Mouse (Mus musculus) lung, embryonic 14.5 days (tissue): Measurements from ENCODE around the gene Mdfi. TPM values are rescaled to one million over a fixed set of nuclear protein-coding genes. Genes with fewer than 3 reads are reported as not detected.

Experiments used
- ATAC-seq: fragments of 200-750 bp; cut with Nextera tagmentation; 2 replicates; pipeline ENCODE4 v1.8.0; 2017; ENCODE audit warnings: mild to moderate bottlenecking, moderate TSS enrichment, moderate library complexity; ENCODE audit not compliant: insufficient read depth
- DNase-seq: peaks from one replicate; pipeline ENCODE4 v3.0.0-alpha.2; 2015
- H3K27ac ChIP-seq: fragments of 300-500 bp; sonication (generic); 2 replicates; pipeline ENCODE4 v1.5.1; 2014; ENCODE audit warnings: low read depth, mild to moderate bottlenecking, moderate library complexity
- H3K27me3 ChIP-seq: fragments of 300-500 bp; sonication (generic); 2 replicates; pipeline ENCODE4 v1.6.1; 2014; ENCODE audit warnings: low read length, control low read depth; ENCODE audit not compliant: insufficient read depth
- H3K36me3 ChIP-seq: fragments of 300-500 bp; sonication (generic); 2 replicates; pipeline ENCODE4 v1.6.1; 2014; ENCODE audit warnings: control low read depth; ENCODE audit not compliant: insufficient read depth
- H3K4me1 ChIP-seq: fragments of 300-500 bp; sonication (generic); 2 replicates; pipeline ENCODE4 v1.6.1; 2014; ENCODE audit warnings: antibody characterized with exemption, control low read depth; ENCODE audit not compliant: insufficient read depth
- H3K4me2 ChIP-seq: fragments of 300-500 bp; sonication (generic); 2 replicates; pipeline ENCODE4 v1.6.1; 2014; ENCODE audit warnings: mild to moderate bottlenecking
- H3K4me3 ChIP-seq: fragments of 300-500 bp; sonication (generic); 2 replicates; pipeline ENCODE4 v1.5.1; 2014; ENCODE audit warnings: low read depth, low read length
- H3K9ac ChIP-seq: fragments of 300-500 bp; sonication (generic); 2 replicates; pipeline ENCODE4 v1.6.1; 2014
- H3K9me3 ChIP-seq: fragments of 300-500 bp; sonication (generic); 2 replicates; pipeline ENCODE4 v1.6.1; 2016; ENCODE audit warnings: low read depth, low read length, control low read depth
- CTCF ChIP-seq: IDR thresholded peaks from 2 replicates; pipeline ENCODE4 v1.5.1; 2016; ENCODE audit warnings: antibody characterized with exemption, low read depth
- WGBS: fragments of 180-500 bp; shearing (Covaris S2); extraction: QIAGEN DNeasy Blood & Tissue Kit; methylation state at CpG from one replicate; pipeline ENCODE4 v1.1.7; 2014; 5-methylcytosine and 5-hydroxymethylcytosine counted together
- polyA plus RNA-seq: library from polyadenylated mRNA; unstranded; fragments of >200 nt; fragmentation: Nextera tagmentation; extraction: Ambion mirVana; gene quantifications from 2 replicates; pipeline ENCODE4 v1.2.1, GENCODE M21; 2014

The Mdfi gene
- polyA plus RNA-seq, 1 experiment from 2014 or later, result 43.6 TPM

GRCm38 (mm10) chr17:47876776-47877714 is 42.6 kb upstream of the Mdfi start:
- H3K27ac ChIP-seq, result peak overlapping the region; percentile 9; the same call in 1 of the 2 replicates
- peaks cover 22% of the 10 kb centered on the region for H3K4me1 ChIP-seq
- 51% methylated on average over 26 of the region's 26 CpGs for WGBS
- H3K36me3 ChIP-seq, result peaks cover 88% of the 10 kb centered on the region
- H3K9ac ChIP-seq, result no peak overlapping the region
- no peak overlapping the region for H3K4me3 ChIP-seq
- H3K9me3 ChIP-seq, result no peaks in the 10 kb centered on the region
- H3K4me2 ChIP-seq, result no peak overlapping the region
- H3K27me3 ChIP-seq, result no peaks in the 10 kb centered on the region
- no peak for TF ChIP-seq CTCF
- ATAC-seq (0 out of 2 replicates have a peak, but pooled peaks have one; percentile 1), DNase-seq (peak; percentile 35)

GRCm38 (mm10) chr17:47873341-47873791 is 38.9 kb upstream of the Mdfi start:
- TF ChIP-seq CTCF, result peak; percentile 96
- Histone ChIP-seq H3K36me3 (peaks cover 95% of the 10 kb centered on the region), H3K9me3 (no peaks in the 10 kb centered on the region), H3K4me1 (peaks cover 6% of the 10 kb centered on the region; the same call in 1 of the 2 replicates), H3K27ac (no peak overlapping the region), H3K4me3 (no peak overlapping the region), H3K27me3 (no peaks in the 10 kb centered on the region), H3K4me2 (peak overlapping the region; percentile 31), H3K9ac (no peak overlapping the region)
- ATAC-seq, result peak; percentile 48
- peak; percentile 92 for DNase-seq
- WGBS, result 7% methylated on average over 9 of the region's 9 CpGs

GRCm38 (mm10) chr17:47872311-47873011 is 38.0 kb upstream of the Mdfi start:
- Histone ChIP-seq H3K9me3 (no peaks in the 10 kb centered on the region), H3K36me3 (peaks cover 91% of the 10 kb centered on the region), H3K27me3 (no peaks in the 10 kb centered on the region), H3K4me1 (no peaks in the 10 kb centered on the region), H3K27ac (no peak overlapping the region), H3K9ac (no peak overlapping the region), H3K4me3 (no peak overlapping the region), H3K4me2 (no peak overlapping the region)
- TF ChIP-seq CTCF, result no peak
- DNase-seq (no peak), ATAC-seq (no peak)
- 91% methylated on average over 31 of the region's 31 CpGs for WGBS

- H3K4me1 ChIP-seq, result no peaks in the 10 kb centered on the region
- no peak overlapping the region for H3K9ac ChIP-seq
- no peak overlapping the region for H3K4me2 ChIP-seq
- WGBS, result 90% methylated on average over 10 of the region's 10 CpGs
- H3K27me3 ChIP-seq, result no peaks in the 10 kb centered on the region
- DNase-seq (no peak), ATAC-seq (no peak)
- no peaks in the 10 kb centered on the region for H3K9me3 ChIP-seq
- no peak overlapping the region for H3K27ac ChIP-seq
- TF ChIP-seq CTCF, result no peak
- H3K36me3 ChIP-seq, result peaks cover 78% of the 10 kb centered on the region
- no peak overlapping the region for H3K4me3 ChIP-seq
Observed at GRCm38 (mm10) chr17:47869874-47870273, 35.4 kb upstream of the Mdfi start.

GRCm38 (mm10) chr17:47866037-47866436 is 31.5 kb upstream of the Mdfi start:
- 62% methylated on average over 10 of the region's 10 CpGs for WGBS
- no peak for ATAC-seq
- no peak overlapping the region for H3K4me2 ChIP-seq
- H3K4me1 ChIP-seq, result 0 out of 2 replicates have a peak, but pooled peaks cover 3% of the 10 kb centered on the region
- H3K9ac ChIP-seq, result no peak overlapping the region
- H3K4me3 ChIP-seq, result no peak overlapping the region
- H3K27ac ChIP-seq, result no peak overlapping the region
- H3K36me3 ChIP-seq, result peaks cover 43% of the 10 kb centered on the region
- TF ChIP-seq CTCF, result no peak
- DNase-seq, result no peak
- no peaks in the 10 kb centered on the region for H3K9me3 ChIP-seq
- H3K27me3 ChIP-seq, result no peaks in the 10 kb centered on the region

GRCm38 (mm10) chr17:47864496-47864895 is 30.0 kb upstream of the Mdfi start:
- ATAC-seq, result peak; percentile 85
- 2% methylated on average over 17 of the region's 17 CpGs for WGBS
- Histone ChIP-seq H3K4me2 (0 out of 2 replicates have a peak overlapping the region, but pooled peaks have one; percentile 10), H3K9ac (no peak overlapping the region), H3K4me1 (0 out of 2 replicates have a peak, but pooled peaks cover 3% of the 10 kb centered on the region), H3K36me3 (peaks cover 27% of the 10 kb centered on the region), H3K27me3 (no peaks in the 10 kb centered on the region), H3K9me3 (no peaks in the 10 kb centered on the region), H3K4me3 (no peak overlapping the region), H3K27ac (no peak overlapping the region)
- TF ChIP-seq CTCF, result peak; percentile 98
- DNase-seq, result peak; percentile 95
